Mouse (Mus musculus) hindbrain, embryonic 13.5 days (tissue): ENCODE results near the gene Gjc3. TPM values are rescaled to one million over a fixed set of nuclear protein-coding genes. Genes with fewer than 3 reads are reported as not detected.

Experiments used
- polyA plus RNA-seq: library from polyadenylated mRNA; unstranded; fragments of >200 nt; fragmentation: Nextera tagmentation; extraction: Ambion mirVana; gene quantifications from 2 replicates; pipeline ENCODE4 v1.2.1, GENCODE M21; 2015

Gjc3 gene
- polyA plus RNA-seq, 1 experiment from 2014 or later: 0.77 TPM

Other genes with a start within 250 kb of the Gjc3 start
- 32.9 and 34.1 TPM in 2 replicates for gene Nyap1, start 221.5 kb downstream of the Gjc3 start, polyA plus RNA-seq
- 61.1 and 62.5 TPM in 2 replicates for gene Tsc22d4, start 217.4 kb downstream of the Gjc3 start, polyA plus RNA-seq
- gene Ppp1r35, start 184.2 kb downstream of the Gjc3 start, polyA plus RNA-seq: 40.6 and 44.1 TPM in 2 replicates
- gene Mepce, start 175.4 kb downstream of the Gjc3 start, polyA plus RNA-seq: 10.7 and 11.1 TPM in 2 replicates
- 10.6 and 12.3 TPM in 2 replicates for gene Zcwpw1, start 175.3 kb downstream of the Gjc3 start, polyA plus RNA-seq
- gene Pilra, start 126.8 kb downstream of the Gjc3 start, polyA plus RNA-seq: 0.25 and 0.44 TPM in 2 replicates
- gene Pilrb1, start 105.0 kb downstream of the Gjc3 start, polyA plus RNA-seq: not detected in 2 replicates
- gene Pilrb2, start 91.3 kb downstream of the Gjc3 start, polyA plus RNA-seq: not detected in 2 replicates
- gene Cyp3a13, start 41.5 kb downstream of the Gjc3 start, polyA plus RNA-seq: not detected in 2 replicates
- gene Azgp1, start 18.4 kb upstream of the Gjc3 start, polyA plus RNA-seq: not detected in 2 replicates
- gene Smok3a, start 58.2 kb upstream of the Gjc3 start, polyA plus RNA-seq: not detected in 2 replicates
- gene Smok3b, start 58.3 kb upstream of the Gjc3 start, polyA plus RNA-seq: not detected in 2 replicates
- gene Smok3c, start 90.1 kb upstream of the Gjc3 start, polyA plus RNA-seq: not detected in 2 replicates
- 27.1 and 27.2 TPM in 2 replicates for gene Zkscan1, start 122.0 kb upstream of the Gjc3 start, polyA plus RNA-seq
- 102 and 113 TPM in 2 replicates for gene Zscan21, start 153.8 kb upstream of the Gjc3 start, polyA plus RNA-seq
- gene Zfp113, start 192.6 kb upstream of the Gjc3 start, polyA plus RNA-seq: 38.9 and 40.5 TPM in 2 replicates
- gene Cops6, start 198.0 kb upstream of the Gjc3 start, polyA plus RNA-seq: 308 and 322 TPM in 2 replicates
- gene Ap4m1, start 208.9 kb upstream of the Gjc3 start, polyA plus RNA-seq: 24.3 and 26.5 TPM in 2 replicates
- gene Mcm7, start 209.3 kb upstream of the Gjc3 start, polyA plus RNA-seq: 109 and 111 TPM in 2 replicates
- gene Taf6, start 224.4 kb upstream of the Gjc3 start, polyA plus RNA-seq: 85.4 and 90.9 TPM in 2 replicates
- gene Cnpy4, start 224.4 kb upstream of the Gjc3 start, polyA plus RNA-seq: 33.0 and 37.4 TPM in 2 replicates
- gene Mblac1, start 231.2 kb upstream of the Gjc3 start, polyA plus RNA-seq: 13.5 and 14.6 TPM in 2 replicates